Mouse (Mus musculus) limb, embryonic 13.5 days (tissue): ENCODE measurements at regions not wholly inside any gene's neighbourhood (a gene's known extent, or its start where the extent isn't known, plus 50 kb on each side); places are given as distances from the start of the nearest gene placed in this dataset.
A peak's percentile ranks its signal among the peaks of the same experiment; 100 is the strongest.

Experiments used
- ATAC-seq: fragments of 200-750 bp; cut with Nextera tagmentation; 2 replicates; pipeline ENCODE4 v1.8.0; 2017; ENCODE audit warnings: low read depth, moderate number of reproducible peaks, moderate TSS enrichment; ENCODE audit not compliant: low FRiP score
- H3K27ac ChIP-seq: fragments of 300-500 bp; sonication (generic); 2 replicates; pipeline ENCODE4 v1.5.1; 2015; ENCODE audit warnings: inconsistent platforms, mild to moderate bottlenecking, moderate library complexity
- H3K27me3 ChIP-seq: fragments of 300-500 bp; sonication (generic); 2 replicates; pipeline ENCODE4 v1.6.1; 2015; ENCODE audit warnings: mild to moderate bottlenecking, inconsistent platforms
- H3K36me3 ChIP-seq: fragments of 300-500 bp; sonication (generic); 2 replicates; pipeline ENCODE4 v1.6.1; 2015; ENCODE audit warnings: inconsistent platforms, mild to moderate bottlenecking, moderate library complexity
- H3K4me1 ChIP-seq: fragments of 300-500 bp; sonication (generic); 2 replicates; pipeline ENCODE4 v1.6.1; 2015; ENCODE audit warnings: inconsistent platforms
- H3K4me2 ChIP-seq: fragments of 300-500 bp; sonication (generic); replicated peaks from 2 replicates; pipeline ENCODE4 v1.6.1; 2015; ENCODE audit warnings: inconsistent platforms, mild to moderate bottlenecking, moderate library complexity
- H3K4me3 ChIP-seq: fragments of 300-500 bp; sonication (generic); 2 replicates; pipeline ENCODE4 v1.5.1; 2015; ENCODE audit warnings: moderate library complexity, mild to moderate bottlenecking, inconsistent platforms
- H3K9ac ChIP-seq: fragments of 300-500 bp; sonication (generic); 2 replicates; pipeline ENCODE4 v1.6.1; 2015; ENCODE audit warnings: mild to moderate bottlenecking, inconsistent platforms
- H3K9me3 ChIP-seq: fragments of 300-500 bp; sonication (generic); 2 replicates; pipeline ENCODE4 v1.6.1; 2016; ENCODE audit warnings: inconsistent platforms
- WGBS: fragments of 180-500 bp; shearing (Covaris S2); methylation state at CpG from one replicate; pipeline ENCODE4 v1.1.7; 2015; 5-methylcytosine and 5-hydroxymethylcytosine counted together

- no peaks in the 10 kb centered on the region for H3K36me3 ChIP-seq
- H3K9me3 ChIP-seq = no peaks in the 10 kb centered on the region
- ATAC-seq = no peak
- WGBS = 87% methylated on average over 3 of the region's 3 CpGs
- no peak overlapping the region for H3K9ac ChIP-seq
- no peak overlapping the region for H3K4me3 ChIP-seq
- 0 out of 2 replicates have a peak, but pooled peaks cover 9% of the 10 kb centered on the region for H3K4me1 ChIP-seq
- H3K27me3 ChIP-seq = no peaks in the 10 kb centered on the region
- no peak overlapping the region for H3K27ac ChIP-seq
- H3K4me2 ChIP-seq = no peak overlapping the region
These were observed 73.3 kb downstream of the Gm11983 start for GRCm38 (mm10) chr11:6764186-6764585.

GRCm38 (mm10) chr11:6763001-6763400 is 74.5 kb downstream of the Gm11983 start:
- no peaks in the 10 kb centered on the region for H3K27me3 ChIP-seq
- H3K4me3 ChIP-seq = no peak overlapping the region
- H3K9me3 ChIP-seq = no peaks in the 10 kb centered on the region
- no peak overlapping the region for H3K9ac ChIP-seq
- 68% methylated on average over 4 of the region's 4 CpGs for WGBS
- H3K4me2 ChIP-seq = no peak overlapping the region
- H3K36me3 ChIP-seq = no peaks in the 10 kb centered on the region
- H3K27ac ChIP-seq = no peak overlapping the region
- H3K4me1 ChIP-seq = 0 out of 2 replicates have a peak, but pooled peaks cover 9% of the 10 kb centered on the region
- ATAC-seq = no peak

- no peaks in the 10 kb centered on the region for H3K36me3 ChIP-seq
- H3K27me3 ChIP-seq = no peaks in the 10 kb centered on the region
- no peak overlapping the region for H3K27ac ChIP-seq
- H3K4me3 ChIP-seq = no peak overlapping the region
- H3K9ac ChIP-seq = no peak overlapping the region
- 0 out of 2 replicates have a peak, but pooled peaks have one; percentile 48 for ATAC-seq
- no peaks in the 10 kb centered on the region for H3K9me3 ChIP-seq
- H3K4me1 ChIP-seq = 0 out of 2 replicates have a peak, but pooled peaks cover 9% of the 10 kb centered on the region
- no peak overlapping the region for H3K4me2 ChIP-seq
- WGBS = 50% methylated on average over 11 of the region's 11 CpGs
These were observed 75.4 kb downstream of the Gm11983 start for GRCm38 (mm10) chr11:6761876-6762628.

- WGBS = 87% methylated on average over 4 of the region's 4 CpGs
- Histone ChIP-seq H3K9ac (no peak overlapping the region), H3K36me3 (no peaks in the 10 kb centered on the region), H3K9me3 (no peaks in the 10 kb centered on the region), H3K4me2 (no peak overlapping the region), H3K27ac (no peak overlapping the region), H3K27me3 (no peaks in the 10 kb centered on the region), H3K4me3 (no peak overlapping the region), H3K4me1 (0 out of 2 replicates have a peak, but pooled peaks cover 9% of the 10 kb centered on the region)
- no peak for ATAC-seq
These were observed 77.9 kb downstream of the Gm11983 start for GRCm38 (mm10) chr11:6759578-6759977.

GRCm38 (mm10) chr11:6739439-6739838 is 81.1 kb downstream of the Ramp3 start:
- no peaks in the 10 kb centered on the region for H3K27me3 ChIP-seq
- 88% methylated on average over 5 of the region's 5 CpGs for WGBS
- ATAC-seq = no peak
- no peaks in the 10 kb centered on the region for H3K36me3 ChIP-seq
- H3K9ac ChIP-seq = no peak overlapping the region
- no peaks in the 10 kb centered on the region for H3K9me3 ChIP-seq
- H3K4me1 ChIP-seq = no peaks in the 10 kb centered on the region
- no peak overlapping the region for H3K4me2 ChIP-seq
- H3K4me3 ChIP-seq = no peak overlapping the region
- no peak overlapping the region for H3K27ac ChIP-seq

- H3K27me3 ChIP-seq = no peaks in the 10 kb centered on the region
- no peak overlapping the region for H3K4me3 ChIP-seq
- no peaks in the 10 kb centered on the region for H3K4me1 ChIP-seq
- no peak overlapping the region for H3K27ac ChIP-seq
- no peak for ATAC-seq
- no peak overlapping the region for H3K4me2 ChIP-seq
- H3K36me3 ChIP-seq = no peaks in the 10 kb centered on the region
- H3K9ac ChIP-seq = no peak overlapping the region
- H3K9me3 ChIP-seq = no peaks in the 10 kb centered on the region
- WGBS = 75% methylated on average over 3 of the region's 3 CpGs
These were observed 80.3 kb downstream of the Ramp3 start for GRCm38 (mm10) chr11:6738581-6738980.

GRCm38 (mm10) chr11:6738163-6738562 is 79.8 kb downstream of the Ramp3 start:
- ATAC-seq = no peak
- H3K27me3 ChIP-seq = no peaks in the 10 kb centered on the region
- H3K4me1 ChIP-seq = no peaks in the 10 kb centered on the region
- no peak overlapping the region for H3K4me2 ChIP-seq
- H3K4me3 ChIP-seq = no peak overlapping the region
- no peaks in the 10 kb centered on the region for H3K36me3 ChIP-seq
- H3K9me3 ChIP-seq = no peaks in the 10 kb centered on the region
- H3K9ac ChIP-seq = no peak overlapping the region
- 85% methylated on average over 3 of the region's 3 CpGs for WGBS
- no peak overlapping the region for H3K27ac ChIP-seq

- H3K36me3 ChIP-seq = no peaks in the 10 kb centered on the region
- 86% methylated on average over 7 of the region's 7 CpGs for WGBS
- H3K9ac ChIP-seq = no peak overlapping the region
- H3K4me1 ChIP-seq = no peaks in the 10 kb centered on the region
- no peak overlapping the region for H3K4me3 ChIP-seq
- no peak overlapping the region for H3K27ac ChIP-seq
- H3K27me3 ChIP-seq = no peaks in the 10 kb centered on the region
- H3K9me3 ChIP-seq = no peaks in the 10 kb centered on the region
- H3K4me2 ChIP-seq = no peak overlapping the region
- ATAC-seq = no peak
These were observed 76.6 kb downstream of the Ramp3 start for GRCm38 (mm10) chr11:6734746-6735430.

GRCm38 (mm10) chr11:6731505-6731904 is 73.2 kb downstream of the Ramp3 start:
- no peaks in the 10 kb centered on the region for H3K27me3 ChIP-seq
- H3K4me2 ChIP-seq = no peak overlapping the region
- H3K4me3 ChIP-seq = no peak overlapping the region
- H3K27ac ChIP-seq = no peak overlapping the region
- H3K4me1 ChIP-seq = no peaks in the 10 kb centered on the region
- no peak overlapping the region for H3K9ac ChIP-seq
- no peaks in the 10 kb centered on the region for H3K36me3 ChIP-seq
- no peak for ATAC-seq
- WGBS = 77% methylated on average over 5 of the region's 5 CpGs
- H3K9me3 ChIP-seq = no peaks in the 10 kb centered on the region
